Mouse (Mus musculus): ENCODE measurements around the gene Olfr221. TPM values are rescaled to one million over a fixed set of nuclear protein-coding genes. Genes with fewer than 3 reads are reported as not detected.

Olfr221 gene
- polyA plus RNA-seq, 1 experiment from 2014 or later: not detected

GRCm38 (mm10) chr14:51984247-51985231 lies 57.7 kb downstream of the Olfr221 start, which contains the start of gene Arhgef40:
TSS of gene Arhgef40 (plus strand) at chr14:51984719.
- DNase-seq (peak; percentile 82), ATAC-seq (peak; percentile 70)
- Histone ChIP-seq H3K4me3 (ENCODE audit: low read depth, low read length) (peak within 1 kb of the TSS; percentile 74), H3K27me3 (ENCODE audit: insufficient read depth, low read length) (no peaks in the 10 kb centered on the region; the same call in 1 of the 2 replicates), H3K4me1 (ENCODE audit: insufficient read depth) (peaks cover 32% of the 10 kb centered on the region), H3K9me3 (ENCODE audit: low read length) (no peaks in the 10 kb centered on the region), H3K27ac (ENCODE audit: low read depth) (peak within 1 kb of the TSS; percentile 70), H3K36me3 (replicated peaks; ENCODE audit: insufficient read depth, low read length) (no peaks in the 10 kb centered on the region), H3K9ac (replicated peaks) (peak within 1 kb of the TSS; percentile 74), H3K4me2 (ENCODE audit: low read depth, low read length) (peak within 1 kb of the TSS; percentile 100)
- no peak for TF ChIP-seq EP300 (IDR thresholded peaks at IDR 0.05; ENCODE audit: low read depth)
- no peak for TF ChIP-seq CTCF (IDR thresholded peaks at IDR 0.05; ENCODE audit: low read depth)
- WGBS (ENCODE audit: insufficient replicate concordance): under 1% methylated on average over 66 of the region's 74 CpGs

Other genes with a start within 250 kb of the Olfr221 start
- not detected in 2 replicates for gene AY358078, start 242.4 kb downstream of the Olfr221 start, polyA plus RNA-seq (2015; fragmentation: Nextera tagmentation; extraction: Ambion mirVana)
- gene Ear6, start 188.8 kb downstream of the Olfr221 start, polyA plus RNA-seq (2015; fragmentation: Nextera tagmentation; extraction: Ambion mirVana): 2.7 and 3.0 TPM in 2 replicates
- 9.4 and 10.8 TPM in 2 replicates for gene Mettl17, start 157.6 kb downstream of the Olfr221 start, polyA plus RNA-seq (2015; fragmentation: Nextera tagmentation; extraction: Ambion mirVana)
- 0.06 and 0.07 TPM in 2 replicates for gene Slc39a2, start 149.6 kb downstream of the Olfr221 start, polyA plus RNA-seq (2015; fragmentation: Nextera tagmentation; extraction: Ambion mirVana)
- gene Ndrg2, start 128.3 kb downstream of the Olfr221 start, polyA plus RNA-seq (2015; fragmentation: Nextera tagmentation; extraction: Ambion mirVana): 346 and 352 TPM in 2 replicates
- not detected in 2 replicates for gene Tppp2, start 124.0 kb downstream of the Olfr221 start, polyA plus RNA-seq (2015; fragmentation: Nextera tagmentation; extraction: Ambion mirVana)
- gene Rnase13, start 119.7 kb downstream of the Olfr221 start, polyA plus RNA-seq (2015; fragmentation: Nextera tagmentation; extraction: Ambion mirVana): not detected in 2 replicates
- gene Arhgef40, start 57.7 kb downstream of the Olfr221 start, polyA plus RNA-seq (2015; fragmentation: Nextera tagmentation; extraction: Ambion mirVana): 5.8 and 7.2 TPM in 2 replicates
- gene Tmem253, start 26.8 kb downstream of the Olfr221 start, polyA plus RNA-seq (2015; fragmentation: Nextera tagmentation; extraction: Ambion mirVana): 0.23 and 0.31 TPM in 2 replicates
- gene Zfp219, start 21.7 kb downstream of the Olfr221 start, polyA plus RNA-seq (2015; fragmentation: Nextera tagmentation; extraction: Ambion mirVana): 8.8 and 9.0 TPM in 2 replicates
- gene Hnrnpc, start 61.6 kb upstream of the Olfr221 start, polyA plus RNA-seq (2015; fragmentation: Nextera tagmentation; extraction: Ambion mirVana): 124 and 129 TPM in 2 replicates
- gene Rpgrip1, start 68.2 kb upstream of the Olfr221 start, polyA plus RNA-seq (2015; fragmentation: Nextera tagmentation; extraction: Ambion mirVana): 23.9 and 30.7 TPM in 2 replicates
- 15.7 and 18.0 TPM in 2 replicates for gene Supt16, start 155.0 kb upstream of the Olfr221 start, polyA plus RNA-seq (2015; fragmentation: Nextera tagmentation; extraction: Ambion mirVana)
- 8.5 and 10.0 TPM in 2 replicates for gene Chd8, start 215.3 kb upstream of the Olfr221 start, polyA plus RNA-seq (2015; fragmentation: Nextera tagmentation; extraction: Ambion mirVana)
- gene Tox4, start 236.7 kb upstream of the Olfr221 start, polyA plus RNA-seq (2015; fragmentation: Nextera tagmentation; extraction: Ambion mirVana): 12.1 and 13.4 TPM in 2 replicates
- 2.7 and 2.8 TPM in 2 replicates for gene Rab2b, start 237.1 kb upstream of the Olfr221 start, polyA plus RNA-seq (2015; fragmentation: Nextera tagmentation; extraction: Ambion mirVana)

Data from liver, postnatal 0 days (tissue).